Mouse (Mus musculus): ENCODE data around the gene Arl16. TPM values are rescaled to one million over a fixed set of nuclear protein-coding genes. Genes with fewer than 3 reads are reported as not detected.

The Arl16 gene
- polyA plus RNA-seq, 1 experiment from 2014 or later, result 58.9 TPM

GRCm38 (mm10) chr11:120458847-120459597, 8.4 kb downstream of the Arl16 start:
- peaks cover 45% of the 10 kb centered on the region for H3K36me3 ChIP-seq
- peak overlapping the region; percentile 96 for H3K9ac ChIP-seq
- H3K27me3 ChIP-seq, result no peaks in the 10 kb centered on the region
- H3K4me1 ChIP-seq (replicated peaks), result peaks cover 21% of the 10 kb centered on the region
- H3K27ac ChIP-seq, result no peak overlapping the region
- H3K4me2 ChIP-seq, result peak overlapping the region; percentile 90
- ATAC-seq (ENCODE audit: low FRiP score), result no peak
- H3K9me3 ChIP-seq, result no peaks in the 10 kb centered on the region
- 72% methylated on average over 6 of the region's 6 CpGs for WGBS
- peak overlapping the region; percentile 83 for H3K4me3 ChIP-seq

- ATAC-seq (ENCODE audit: low FRiP score), result peak; percentile 87
- peaks cover 35% of the 10 kb centered on the region for H3K36me3 ChIP-seq
- H3K27me3 ChIP-seq, result no peaks in the 10 kb centered on the region
- peak within 1 kb of the TSS; percentile 83 for H3K4me3 ChIP-seq
- peak within 1 kb of the TSS; percentile 87 for H3K27ac ChIP-seq
- 5% methylated on average over 62 of the region's 62 CpGs for WGBS
- H3K9me3 ChIP-seq, result no peaks in the 10 kb centered on the region
- peak within 1 kb of the TSS; percentile 90 for H3K4me2 ChIP-seq
- H3K9ac ChIP-seq, result peak within 1 kb of the TSS; percentile 96
- peaks cover 21% of the 10 kb centered on the region for H3K4me1 ChIP-seq (replicated peaks)
Measured at GRCm38 (mm10) chr11:120457772-120458751, 9.3 kb downstream of the Arl16 start, which contains the start of the genes Oxld1 and Ccdc137. Gene Oxld1, minus strand, starts transcription at chr11:120458068. Gene Ccdc137, plus strand, starts transcription at chr11:120458115.

- Histone ChIP-seq H3K4me1 (replicated peaks) (peaks cover 21% of the 10 kb centered on the region), H3K9ac (peak overlapping the region; percentile 96), H3K36me3 (peaks cover 28% of the 10 kb centered on the region), H3K9me3 (no peaks in the 10 kb centered on the region), H3K4me2 (peak overlapping the region; percentile 90), H3K27me3 (no peaks in the 10 kb centered on the region), H3K27ac (peak overlapping the region; percentile 87), H3K4me3 (peak overlapping the region; percentile 83)
- 0 out of 2 replicates have a peak, but pooled peaks have one; percentile 3 for ATAC-seq (ENCODE audit: low FRiP score)
- WGBS, result 36% methylated on average over 14 of the region's 14 CpGs
Measured at GRCm38 (mm10) chr11:120457370-120457769, 10.0 kb downstream of the Arl16 start.

- no peak overlapping the region for H3K4me3 ChIP-seq
- peaks cover 9% of the 10 kb centered on the region; the same call in 1 of the 2 replicates for H3K36me3 ChIP-seq
- peaks cover 21% of the 10 kb centered on the region for H3K4me1 ChIP-seq (replicated peaks)
- H3K4me2 ChIP-seq, result no peak overlapping the region
- H3K27ac ChIP-seq, result no peak overlapping the region
- H3K9me3 ChIP-seq, result no peaks in the 10 kb centered on the region
- WGBS, result 96% methylated on average over 7 of the region's 7 CpGs
- H3K9ac ChIP-seq, result no peak overlapping the region
- no peak for ATAC-seq (ENCODE audit: low FRiP score)
- H3K27me3 ChIP-seq, result no peaks in the 10 kb centered on the region
Measured at GRCm38 (mm10) chr11:120455413-120455812, 12.0 kb downstream of the Arl16 start.

GRCm38 (mm10) chr11:120454965-120455364, 12.4 kb downstream of the Arl16 start:
- 98% methylated on average over 4 of the region's 4 CpGs for WGBS

GRCm38 (mm10) chr11:120453306-120453705, 14.1 kb downstream of the Arl16 start, which contains the start of gene Pde6g:
Gene Pde6g, minus strand, starts transcription at chr11:120453500.
- H3K4me3 ChIP-seq, result no peak within 1 kb of the TSS
- H3K27ac ChIP-seq, result no peak within 1 kb of the TSS
- 87% methylated on average over 4 of the region's 4 CpGs for WGBS
- no peak within 1 kb of the TSS; the same call in 1 of the 2 replicates for H3K9ac ChIP-seq
- ATAC-seq (ENCODE audit: low FRiP score), result no peak
- H3K27me3 ChIP-seq, result no peaks in the 10 kb centered on the region
- H3K9me3 ChIP-seq, result no peaks in the 10 kb centered on the region
- peaks cover 3% of the 10 kb centered on the region; the same call in 1 of the 2 replicates for H3K36me3 ChIP-seq
- no peak within 1 kb of the TSS for H3K4me2 ChIP-seq
- peaks cover 10% of the 10 kb centered on the region for H3K4me1 ChIP-seq (replicated peaks)

More at GRCm38 (mm10) chr11:120454965-120455364, 12.4 kb downstream of the Arl16 start:
- no peak overlapping the region for H3K4me2 ChIP-seq
- H3K9me3 ChIP-seq, result no peaks in the 10 kb centered on the region
- H3K36me3 ChIP-seq, result peaks cover 7% of the 10 kb centered on the region; the same call in 1 of the 2 replicates
- no peaks in the 10 kb centered on the region for H3K27me3 ChIP-seq
- ATAC-seq (ENCODE audit: low FRiP score), result no peak
- no peak overlapping the region for H3K9ac ChIP-seq
- H3K4me1 ChIP-seq (replicated peaks), result peaks cover 21% of the 10 kb centered on the region
- no peak overlapping the region for H3K27ac ChIP-seq
- H3K4me3 ChIP-seq, result no peak overlapping the region

GRCm38 (mm10) chr11:120452246-120452645, 15.2 kb downstream of the Arl16 start:
- no peak overlapping the region for H3K27ac ChIP-seq
- H3K4me1 ChIP-seq (replicated peaks), result peaks cover 7% of the 10 kb centered on the region
- H3K36me3 ChIP-seq, result peaks cover 3% of the 10 kb centered on the region; the same call in 1 of the 2 replicates
- no peaks in the 10 kb centered on the region for H3K9me3 ChIP-seq
- no peak overlapping the region for H3K4me2 ChIP-seq
- H3K9ac ChIP-seq, result no peak overlapping the region
- no peaks in the 10 kb centered on the region for H3K27me3 ChIP-seq
- 66% methylated on average over 3 of the region's 3 CpGs for WGBS
- ATAC-seq (ENCODE audit: low FRiP score), result no peak
- no peak overlapping the region for H3K4me3 ChIP-seq

GRCm38 (mm10) chr11:120447179-120447578, 20.2 kb downstream of the Arl16 start:
- no peak for ATAC-seq (ENCODE audit: low FRiP score)
- Histone ChIP-seq H3K9me3 (no peaks in the 10 kb centered on the region), H3K4me2 (no peak overlapping the region), H3K36me3 (no peaks in the 10 kb centered on the region), H3K4me3 (no peak overlapping the region), H3K9ac (no peak overlapping the region), H3K4me1 (replicated peaks) (no peaks in the 10 kb centered on the region), H3K27ac (no peak overlapping the region), H3K27me3 (no peaks in the 10 kb centered on the region)
- WGBS, result 80% methylated on average over 7 of the region's 7 CpGs

- ATAC-seq (ENCODE audit: low FRiP score), result no peak
- Histone ChIP-seq H3K4me2 (no peak overlapping the region), H3K4me1 (replicated peaks) (no peaks in the 10 kb centered on the region), H3K9ac (no peak overlapping the region), H3K9me3 (no peaks in the 10 kb centered on the region), H3K4me3 (no peak overlapping the region), H3K27me3 (no peaks in the 10 kb centered on the region), H3K36me3 (no peaks in the 10 kb centered on the region), H3K27ac (no peak overlapping the region)
- WGBS, result 86% methylated on average over 3 of the region's 3 CpGs
Measured at GRCm38 (mm10) chr11:120445475-120445874, 21.9 kb downstream of the Arl16 start.

GRCm38 (mm10) chr11:120444106-120444505, 23.3 kb downstream of the Arl16 start:
- H3K27me3 ChIP-seq, result no peaks in the 10 kb centered on the region
- H3K9me3 ChIP-seq, result no peaks in the 10 kb centered on the region
- H3K4me1 ChIP-seq (replicated peaks), result no peaks in the 10 kb centered on the region
- WGBS, result 83% methylated on average over 6 of the region's 6 CpGs
- H3K9ac ChIP-seq, result no peak overlapping the region
- no peak for ATAC-seq (ENCODE audit: low FRiP score)
- H3K36me3 ChIP-seq, result no peaks in the 10 kb centered on the region
- no peak overlapping the region for H3K4me3 ChIP-seq
- H3K27ac ChIP-seq, result no peak overlapping the region
- no peak overlapping the region for H3K4me2 ChIP-seq

GRCm38 (mm10) chr11:120442765-120443280, 24.6 kb downstream of the Arl16 start:
- Histone ChIP-seq H3K9ac (no peak overlapping the region), H3K36me3 (no peaks in the 10 kb centered on the region), H3K4me1 (replicated peaks) (no peaks in the 10 kb centered on the region), H3K4me3 (no peak overlapping the region), H3K4me2 (no peak overlapping the region), H3K9me3 (no peaks in the 10 kb centered on the region), H3K27ac (no peak overlapping the region), H3K27me3 (no peaks in the 10 kb centered on the region)
- ATAC-seq (ENCODE audit: low FRiP score), result no peak
- WGBS, result 90% methylated on average over 3 of the region's 3 CpGs

GRCm38 (mm10) chr11:120442344-120442743, 25.1 kb downstream of the Arl16 start, which contains the start of gene Tspan10:
Gene Tspan10, plus strand, starts transcription at chr11:120442644.
- no peak for ATAC-seq (ENCODE audit: low FRiP score)
- no peak within 1 kb of the TSS for H3K27ac ChIP-seq
- no peaks in the 10 kb centered on the region for H3K9me3 ChIP-seq
- H3K4me2 ChIP-seq, result no peak within 1 kb of the TSS
- H3K27me3 ChIP-seq, result no peaks in the 10 kb centered on the region
- no peaks in the 10 kb centered on the region for H3K36me3 ChIP-seq
- 94% methylated on average over 3 of the region's 3 CpGs for WGBS
- no peak within 1 kb of the TSS for H3K4me3 ChIP-seq
- no peak within 1 kb of the TSS for H3K9ac ChIP-seq
- no peaks in the 10 kb centered on the region for H3K4me1 ChIP-seq (replicated peaks)

All from hindbrain, embryonic 13.5 days (tissue).